Mouse (Mus musculus) lung, adult 2 months (tissue): ENCODE measurements around the gene Gfpt2.

Experiments
- CTCF ChIP-seq: fragments of 200-500 bp; IDR thresholded peaks from 2 replicates; pipeline ENCODE4 v1.5.1; 2011; ENCODE audit warnings: mild to moderate bottlenecking, low read length, control low read depth; ENCODE audit not compliant: insufficient read depth
- POLR2A ChIP-seq: fragments of 200-500 bp; IDR thresholded peaks from 2 replicates; pipeline ENCODE4 v1.6.1; 2011; ENCODE audit warnings: low read depth, mild to moderate bottlenecking, control low read depth, low read length, borderline replicate concordance; ENCODE audit errors: extremely low read depth

DNA sequence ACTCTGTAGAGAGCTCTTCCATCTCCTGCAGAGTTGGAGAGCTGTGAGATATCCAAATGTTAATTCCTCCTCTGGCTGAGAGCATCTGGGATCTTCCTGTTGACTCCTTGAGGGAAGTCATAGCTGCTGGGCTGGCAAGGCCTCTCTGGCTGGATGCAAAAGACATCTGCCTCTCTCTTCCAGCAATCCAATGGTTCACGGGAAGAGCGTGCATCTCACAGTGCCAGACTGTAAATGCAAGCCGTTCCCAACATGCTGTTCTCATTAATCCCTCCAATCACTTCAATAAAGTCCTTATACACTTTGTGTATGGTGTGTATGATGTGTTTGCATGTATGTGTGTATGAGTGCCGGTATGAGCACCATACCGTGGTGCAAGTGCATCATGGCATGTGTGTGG, 32.8 kb upstream of the Gfpt2 start:
- no peak for TF ChIP-seq POLR2A
- no peak for TF ChIP-seq CTCF
